Mouse (Mus musculus) cerebellum, adult 9-11 months (tissue): ENCODE data around the gene Obox8.

ENCODE experiments used
- DNase-seq: peaks from one replicate; pipeline ENCODE4 v3.0.0; 2022

Obox8 gene

GRCm38 (mm10) chr7:14333457-14333856 lies at the start of gene Obox8:
Gene Obox8 (minus strand): TSS chr7:14333557.
- DNase-seq: no peak

DNA sequence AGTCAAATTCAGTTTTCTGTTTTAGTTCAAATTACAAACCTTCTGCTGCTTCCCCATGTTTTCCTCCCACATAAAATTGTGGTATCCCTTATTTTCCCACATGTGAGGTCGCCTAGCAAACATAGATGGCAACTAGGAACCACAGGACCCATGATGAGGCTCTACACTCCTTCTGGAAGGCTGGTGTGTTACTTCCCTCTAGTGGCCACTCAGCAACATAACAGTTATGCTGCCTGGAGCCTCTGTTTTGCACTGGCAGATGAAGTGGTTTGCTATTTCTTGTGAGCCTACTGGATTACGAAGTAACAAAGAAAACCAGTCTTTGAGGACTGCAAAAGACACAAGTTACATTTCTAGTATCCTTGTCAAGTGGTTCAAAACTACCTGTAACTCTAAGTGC lies 16.1 kb downstream of the Obox8 start:
- no peak for DNase-seq

- no peak for DNase-seq
Observed at GRCm38 (mm10) chr7:14308671-14309070, 24.7 kb downstream of the Obox8 start.

GRCm38 (mm10) chr7:14307571-14307970 lies 25.8 kb downstream of the Obox8 start:
- DNase-seq: no peak
